Mouse (Mus musculus): ENCODE measurements around the gene Cacna1c.
A peak's percentile ranks its signal among the peaks of the same experiment; 100 is the strongest.

Cacna1c gene

DNA sequence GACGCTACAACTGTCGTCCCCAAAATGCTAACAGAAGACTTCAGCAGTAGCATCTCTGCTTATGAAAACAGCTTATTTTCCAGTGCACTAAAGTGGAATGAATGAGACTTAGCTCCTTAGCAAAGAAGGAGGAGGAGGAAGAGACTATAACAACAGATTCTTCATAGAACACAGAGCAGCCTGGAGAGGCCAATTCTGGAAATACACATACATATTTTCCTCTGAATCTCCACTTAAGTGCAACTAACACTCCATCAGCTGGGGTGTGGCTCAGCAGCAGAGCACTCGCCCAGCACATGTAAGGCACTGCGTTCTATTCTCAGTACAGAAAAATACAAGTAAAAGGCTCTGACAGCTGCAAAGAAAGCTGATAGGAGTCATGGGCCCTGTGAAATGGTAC, 384.2 kb downstream of the Cacna1c start:
- DNase-seq (ENCODE audit: extremely low spot score) = no peak

DNA sequence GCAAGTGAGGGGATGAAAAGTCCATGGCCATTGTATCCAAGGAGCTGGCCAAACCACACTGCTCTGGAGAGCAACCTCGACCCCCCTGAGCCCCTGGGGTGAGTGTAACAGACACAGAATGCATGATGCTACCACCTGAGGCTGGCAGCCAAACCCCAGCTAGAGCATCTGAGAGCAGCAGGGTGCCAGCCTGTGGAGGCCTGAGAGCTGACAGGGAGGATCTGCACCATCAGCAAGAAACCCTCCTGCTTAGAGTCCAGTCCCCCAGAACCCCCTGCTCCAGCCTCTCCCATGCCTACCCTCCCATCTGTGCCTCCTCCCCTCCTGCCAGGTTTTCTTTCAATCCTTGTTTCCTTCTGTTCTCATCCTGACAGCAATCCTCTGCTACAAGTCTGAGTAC, 385.4 kb downstream of the Cacna1c start:
- DNase-seq (ENCODE audit: extremely low spot score) = no peak

DNA sequence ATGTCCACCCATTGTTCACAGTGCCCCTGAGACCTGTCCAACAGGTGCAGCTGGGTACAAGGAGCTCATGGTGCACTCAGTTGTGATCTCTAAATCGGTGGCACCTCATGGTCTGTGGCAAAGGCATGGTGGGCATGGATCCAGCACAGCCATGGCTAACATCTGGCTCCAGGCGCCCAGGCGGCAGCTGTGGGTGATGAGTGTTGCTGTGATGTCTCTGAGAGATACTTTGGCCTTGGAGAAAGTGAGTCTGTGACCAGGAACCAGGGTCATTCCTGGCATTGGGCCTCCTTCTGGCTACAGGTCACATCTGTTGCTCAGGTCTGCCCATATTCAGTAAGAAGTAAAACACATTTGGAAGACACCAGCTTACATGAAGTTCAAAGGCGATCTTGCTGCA, 391.1 kb downstream of the Cacna1c start:
- no peak for DNase-seq (ENCODE audit: extremely low spot score)

DNA sequence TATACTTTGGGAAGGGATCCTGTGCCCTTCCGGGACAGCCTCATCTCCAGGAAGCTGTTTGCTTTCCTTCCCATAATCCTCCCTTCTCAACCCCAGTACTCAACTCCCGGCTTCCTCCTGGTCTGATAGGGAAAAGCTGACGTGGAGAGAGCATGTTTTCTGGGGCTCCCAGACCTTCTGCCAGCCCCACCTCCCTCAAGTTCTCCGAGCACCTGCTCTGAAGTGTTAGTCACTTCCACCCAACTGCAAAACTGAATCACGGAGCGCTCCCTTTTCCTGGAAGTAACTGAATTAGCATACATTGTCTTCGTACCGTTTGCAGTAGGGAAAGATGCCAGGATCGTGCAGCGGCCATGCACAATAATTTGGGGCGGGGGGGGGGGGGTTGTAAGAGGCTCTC, 393.9 kb downstream of the Cacna1c start:
- DNase-seq (ENCODE audit: extremely low spot score) = no peak

DNA sequence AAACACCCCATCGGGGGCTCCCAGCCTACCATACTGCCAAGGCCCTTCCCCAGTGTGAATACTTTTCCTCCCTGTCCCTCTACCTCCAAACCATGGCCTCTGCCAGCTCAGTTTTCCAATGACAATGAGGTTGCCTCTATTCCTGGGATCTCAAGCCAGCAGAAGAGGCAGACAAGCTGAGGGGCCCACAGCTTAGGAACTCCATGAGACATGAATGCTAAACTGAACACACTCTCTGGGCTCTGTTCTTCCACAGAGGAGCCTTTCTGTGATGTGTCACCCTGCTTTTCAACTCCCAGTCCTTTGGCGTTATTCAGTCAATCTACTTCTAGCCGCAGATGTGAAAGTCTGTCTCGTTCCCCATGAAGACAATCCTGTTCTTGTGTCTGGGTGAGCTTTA, 399.8 kb downstream of the Cacna1c start:
- no peak for DNase-seq (ENCODE audit: extremely low spot score)

DNA sequence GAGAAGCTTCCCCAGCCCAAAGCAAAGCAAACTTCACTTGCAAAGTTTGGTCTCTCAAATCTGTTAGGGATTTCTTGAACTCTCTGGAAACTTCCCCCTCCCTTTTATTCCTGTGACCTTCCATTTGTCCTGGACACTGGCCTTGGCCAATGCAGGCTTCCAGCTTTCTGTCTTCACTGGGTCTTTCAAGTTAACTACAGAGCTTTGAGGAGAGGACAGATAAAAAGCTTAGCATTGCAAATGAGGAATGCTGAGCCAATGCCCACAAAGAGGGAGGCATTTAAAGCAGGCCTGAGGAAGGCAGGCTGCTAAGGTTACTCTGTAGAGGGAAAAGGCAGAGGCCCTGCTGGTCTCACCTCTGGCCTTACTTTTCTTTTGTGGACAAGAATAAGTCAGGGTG, 400.5 kb downstream of the Cacna1c start:
- DNase-seq (ENCODE audit: extremely low spot score) = no peak

DNA sequence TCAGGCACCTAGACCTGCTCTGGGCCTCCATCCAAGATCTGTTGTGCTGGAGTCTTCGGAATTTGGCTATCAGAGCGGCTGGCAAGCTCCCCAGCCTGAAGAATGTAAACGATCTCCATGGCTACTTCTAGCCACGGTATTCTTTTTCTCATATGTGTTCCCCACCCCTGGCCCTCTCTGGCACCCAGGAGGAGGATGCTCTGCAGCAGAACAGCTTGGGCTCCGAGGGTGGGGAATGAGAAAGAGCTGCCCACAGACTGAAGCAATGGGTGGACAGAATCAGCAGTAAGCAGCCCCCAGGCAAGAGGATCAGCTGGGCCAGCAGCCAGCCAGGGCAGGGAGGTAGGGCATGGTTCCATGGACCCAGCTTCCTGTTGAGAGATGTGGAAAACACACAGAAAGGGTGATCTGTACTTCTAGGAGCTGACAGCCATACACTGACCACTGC, 404.3 kb downstream of the Cacna1c start:
- no peak for DNase-seq (ENCODE audit: extremely low spot score)

DNA sequence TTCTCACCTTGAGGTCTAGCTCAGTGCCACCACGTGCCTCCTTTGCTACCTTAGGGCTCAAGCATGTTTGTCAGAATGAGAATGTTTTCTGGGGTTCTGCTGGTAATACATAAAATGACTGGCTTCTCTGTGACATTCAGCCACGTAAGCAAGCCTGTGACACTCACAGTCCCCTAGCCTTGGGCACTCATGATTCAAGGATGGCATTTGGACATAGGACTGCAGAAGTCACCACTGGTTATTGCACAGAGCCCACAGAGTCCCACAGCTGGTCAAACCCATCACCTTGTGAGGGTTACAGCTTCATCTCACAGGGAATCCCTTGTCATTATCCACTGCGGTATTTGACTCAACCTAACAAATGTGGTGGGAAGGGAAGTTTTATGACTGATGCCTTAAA, 408.3 kb downstream of the Cacna1c start:
- DNase-seq (ENCODE audit: extremely low spot score) = no peak

DNA sequence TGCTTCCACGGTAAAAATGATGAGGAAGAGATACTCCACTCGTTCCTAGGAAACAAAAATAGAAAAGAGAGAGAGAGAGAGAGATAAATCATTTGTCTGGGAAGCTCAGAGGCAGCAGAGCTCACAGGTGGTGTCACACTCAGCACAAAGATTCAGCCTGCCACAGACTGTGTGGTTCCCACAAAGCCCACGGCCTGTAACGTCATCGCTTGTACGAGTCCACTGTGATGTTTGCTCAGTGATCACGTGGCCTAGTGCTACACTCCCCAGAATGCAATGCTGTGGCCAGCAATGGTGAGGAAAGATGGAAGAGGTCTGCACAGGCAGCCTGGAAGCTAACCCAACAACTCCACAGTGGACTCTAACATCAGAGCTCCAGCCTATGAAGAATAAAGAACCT, 415.9 kb downstream of the Cacna1c start:
- DNase-seq (ENCODE audit: extremely low spot score) = no peak

- DNase-seq (ENCODE audit: extremely low spot score) = no peak
Measured at GRCm38 (mm10) chr6:118779201-118779600, 417.0 kb downstream of the Cacna1c start.

- DNase-seq (ENCODE audit: extremely low spot score) = no peak
Measured at GRCm38 (mm10) chr6:118777457-118777856, 418.8 kb downstream of the Cacna1c start.

GRCm38 (mm10) chr6:118776459-118776858, 419.8 kb downstream of the Cacna1c start:
- DNase-seq (ENCODE audit: extremely low spot score) = no peak

DNA sequence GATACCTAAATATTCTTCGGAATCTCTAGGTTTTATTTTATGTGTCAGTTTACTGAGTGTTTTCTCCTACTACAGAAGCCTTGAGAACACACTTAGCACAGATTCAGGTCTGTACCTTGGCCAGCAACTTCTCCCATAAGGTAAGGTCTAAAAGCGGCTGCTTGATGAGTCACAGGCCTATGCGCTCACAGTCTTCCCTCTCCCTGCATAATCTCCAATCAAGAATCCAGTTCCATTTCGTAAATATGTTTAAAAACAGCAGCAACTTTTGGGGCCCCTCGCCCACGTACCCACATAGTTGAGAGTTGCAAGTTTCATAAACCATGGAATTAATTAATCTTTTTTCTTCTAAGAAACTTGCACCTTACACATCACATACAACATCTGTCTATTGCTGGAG, 423.6 kb downstream of the Cacna1c start:
- DNase-seq (ENCODE audit: extremely low spot score) = no peak

DNA sequence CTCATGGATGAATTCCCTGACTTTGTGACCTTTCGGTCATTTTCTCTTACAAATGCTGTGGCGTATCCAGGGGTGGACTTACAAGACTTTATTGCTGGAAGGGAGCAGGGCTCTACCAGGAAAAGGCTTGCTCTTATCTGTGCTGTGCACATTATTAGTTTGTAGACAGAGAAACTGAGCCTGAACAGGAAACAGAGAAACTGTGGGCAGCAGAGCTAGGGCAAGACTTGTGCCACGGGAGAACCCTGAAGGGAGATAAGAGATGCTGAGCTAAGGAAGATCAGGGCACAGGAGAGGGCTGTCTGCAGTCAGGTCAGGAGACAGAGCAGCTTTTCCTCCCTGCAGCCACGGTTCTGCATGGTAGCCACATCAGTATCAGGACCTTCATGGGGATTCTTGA, 425.1 kb downstream of the Cacna1c start:
- no peak for DNase-seq (ENCODE audit: extremely low spot score)

DNA sequence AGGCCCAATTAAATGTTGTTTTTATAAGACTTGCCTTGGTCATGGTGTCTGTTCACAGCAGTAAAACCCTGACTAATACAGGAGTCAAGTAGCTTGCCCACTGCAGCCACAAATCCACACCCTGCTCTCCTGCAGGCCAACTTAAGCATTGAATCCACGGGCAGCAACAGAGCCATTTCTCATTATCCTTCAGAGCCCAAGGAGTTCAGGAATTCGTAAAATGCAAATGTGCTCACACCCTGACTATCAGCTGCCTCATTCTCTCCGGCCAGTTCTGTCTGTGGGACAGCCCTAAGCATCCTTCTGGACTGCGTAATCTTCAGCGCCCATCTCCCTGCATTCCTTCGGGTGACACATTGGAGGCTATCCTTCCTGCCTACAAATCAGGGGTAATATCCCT, 425.8 kb downstream of the Cacna1c start:
- DNase-seq (ENCODE audit: extremely low spot score) = no peak

DNA sequence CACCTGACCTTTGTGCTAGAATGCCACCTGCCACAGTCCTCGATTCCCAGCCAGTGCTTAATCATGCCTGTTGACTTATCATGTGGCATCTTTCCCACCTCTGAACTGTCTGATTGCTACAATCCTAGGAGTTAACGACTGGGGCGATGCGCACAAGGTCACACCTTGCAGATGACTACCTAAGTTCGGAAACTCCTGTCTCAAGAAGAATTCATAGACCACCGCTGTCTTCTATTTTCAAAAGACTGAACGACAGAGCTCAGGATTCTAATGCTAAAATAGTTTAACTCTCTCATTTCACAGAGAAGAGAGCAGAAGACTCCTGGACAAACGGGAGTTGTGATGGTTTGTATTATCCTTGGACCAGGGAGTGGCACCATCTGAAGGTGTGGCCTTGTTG, 426.4 kb downstream of the Cacna1c start:
- no peak for DNase-seq (ENCODE audit: extremely low spot score)

DNA sequence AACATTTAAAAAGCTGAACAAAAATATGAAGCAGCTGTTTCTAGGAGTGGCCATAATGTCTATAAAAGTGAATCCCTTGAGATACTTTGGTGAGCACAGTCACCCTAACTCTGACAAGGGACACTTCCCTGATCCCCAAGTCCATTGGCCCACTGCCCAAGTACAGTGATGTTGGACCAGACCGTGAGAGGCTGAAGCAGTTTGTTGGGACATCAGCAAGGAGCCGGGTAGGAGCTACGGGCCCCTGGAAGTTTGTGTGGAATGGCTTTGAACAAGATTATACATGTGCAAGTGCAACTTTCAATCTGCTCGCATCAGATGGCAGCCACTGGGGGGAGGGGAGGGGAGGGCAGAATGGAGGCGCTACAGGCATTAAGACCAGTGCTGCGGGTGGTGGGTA, 428.5 kb downstream of the Cacna1c start:
- DNase-seq (ENCODE audit: extremely low spot score) = no peak

GRCm38 (mm10) chr6:118765261-118765660, 431.0 kb downstream of the Cacna1c start:
- DNase-seq (ENCODE audit: extremely low spot score) = no peak

- no peak for DNase-seq (ENCODE audit: extremely low spot score)
Measured at GRCm38 (mm10) chr6:118759015-118759414, 437.2 kb downstream of the Cacna1c start.

DNA sequence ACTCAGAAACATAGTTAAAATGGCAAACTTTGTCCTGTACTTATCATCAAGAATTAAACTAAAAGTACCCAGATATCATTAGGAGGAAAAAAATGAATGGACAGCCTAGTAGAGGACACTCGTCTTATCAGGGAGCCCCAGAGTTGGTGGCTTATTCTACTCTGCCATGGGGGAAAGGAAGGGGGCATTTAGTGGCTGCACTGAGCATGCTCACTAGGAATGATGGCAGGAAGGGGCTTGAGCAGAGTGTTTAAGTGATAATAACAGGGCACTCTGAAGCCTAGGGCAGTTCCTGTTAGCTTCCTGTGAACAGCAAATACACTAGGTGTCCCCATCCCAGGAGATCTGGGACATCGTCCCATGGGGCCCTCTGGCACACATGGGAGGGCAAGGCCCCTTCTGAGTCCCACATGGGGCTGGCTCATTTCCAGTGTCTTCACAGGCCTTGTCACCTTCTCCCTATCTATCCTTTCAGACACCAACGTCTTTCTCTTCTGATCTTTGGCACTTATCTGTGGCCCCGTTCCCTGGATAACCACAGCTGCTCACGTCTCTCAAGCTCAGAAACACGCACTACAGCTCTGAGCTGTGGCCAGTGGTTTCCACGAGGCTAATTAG, 437.8 kb downstream of the Cacna1c start:
- DNase-seq (ENCODE audit: extremely low spot score) = no peak

DNA sequence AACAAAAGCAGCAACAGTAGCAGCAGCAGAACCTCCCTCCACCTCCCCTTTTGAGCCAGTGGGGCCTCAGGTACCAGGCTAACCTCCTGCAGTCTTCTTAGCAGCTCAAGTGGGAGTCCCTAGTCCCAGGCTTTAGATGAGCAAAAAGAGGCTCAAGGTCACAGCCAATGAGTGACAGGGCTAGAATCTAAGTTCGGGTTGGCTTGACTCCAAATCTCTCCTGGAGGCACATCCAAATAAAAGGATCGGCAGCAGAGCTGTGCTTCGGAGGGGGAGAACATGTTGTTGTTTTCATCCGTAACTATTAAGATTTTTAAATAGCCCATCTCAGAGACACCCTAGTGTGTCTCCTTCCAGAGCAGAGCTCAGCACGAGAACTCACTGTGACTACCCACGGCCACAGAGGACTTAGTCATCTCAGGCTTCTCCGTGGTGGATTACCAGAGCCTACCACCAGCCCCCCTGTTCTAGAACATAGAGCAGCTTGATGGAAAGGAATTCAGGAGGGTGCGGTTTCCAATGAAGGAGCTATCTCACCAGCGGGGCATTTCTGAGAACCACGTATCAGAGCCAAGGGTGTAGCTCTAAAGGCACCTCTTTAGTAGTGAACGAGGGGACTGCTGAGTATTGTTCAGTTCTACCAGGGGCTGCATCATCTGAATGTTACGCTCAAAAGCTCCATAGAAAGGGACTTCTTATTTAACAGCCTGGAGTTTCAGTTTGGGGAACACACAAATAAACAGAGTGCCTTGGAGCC, 438.5 kb downstream of the Cacna1c start:
- DNase-seq (ENCODE audit: extremely low spot score) = no peak

GRCm38 (mm10) chr6:118756511-118756910, 439.7 kb downstream of the Cacna1c start:
- peak; percentile 2 for DNase-seq (ENCODE audit: extremely low spot score)

DNA sequence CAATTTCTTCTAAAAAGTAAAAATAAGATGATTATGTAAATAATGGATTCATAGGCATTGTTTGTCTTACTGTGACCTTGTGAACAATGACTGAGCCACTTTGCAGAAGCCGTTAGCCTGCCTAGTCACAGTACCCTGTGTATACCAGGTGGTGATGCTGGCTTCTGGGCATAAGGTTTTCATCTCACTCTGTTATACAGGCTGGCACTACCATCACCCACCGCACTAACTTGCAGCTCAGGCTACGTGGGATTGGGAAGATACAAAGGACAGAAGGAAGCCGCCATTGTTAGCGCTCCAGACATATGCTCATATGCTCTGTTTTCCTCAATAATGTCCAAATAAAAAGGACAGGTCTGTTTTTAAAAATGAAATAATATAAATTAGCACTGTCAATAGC, 440.4 kb downstream of the Cacna1c start:
- no peak for DNase-seq (ENCODE audit: extremely low spot score)

DNA sequence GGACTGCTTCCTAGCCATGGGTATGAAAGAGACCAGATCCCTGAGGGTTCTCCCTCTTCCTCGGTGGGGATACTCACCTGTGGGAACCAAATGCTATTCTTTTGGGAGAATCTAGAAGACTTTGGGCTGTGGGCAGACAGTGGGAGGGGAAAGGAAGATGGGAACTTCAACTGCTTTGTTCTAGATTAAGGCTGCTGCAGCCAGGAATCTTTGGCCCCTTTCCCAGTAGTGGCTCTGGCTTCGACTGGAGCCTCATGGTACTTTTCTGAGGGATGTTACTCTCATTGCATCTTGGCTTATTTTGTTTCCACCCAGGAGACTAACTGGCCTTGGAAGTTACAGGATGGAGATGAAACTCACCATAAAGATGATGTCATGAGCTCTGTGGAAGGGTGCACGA, 441.8 kb downstream of the Cacna1c start:
- DNase-seq (ENCODE audit: extremely low spot score) = no peak
